Mouse (Mus musculus) CH12.LX (cell line): ENCODE measurements at regions not wholly inside any gene's neighbourhood (a gene's known extent, or its start where the extent isn't known, plus 50 kb on each side); places are given as distances from the start of the nearest gene placed in this dataset.
A peak's percentile ranks its signal among the peaks of the same experiment; 100 is the strongest.

Source experiments
- DNase-seq: peaks from one replicate; pipeline ENCODE4 v3.0.0-alpha.2; 2013; ENCODE audit errors: extremely low read depth
- H3K27ac ChIP-seq: 2 replicates; pipeline ENCODE4 v1.5.1; 2012; ENCODE audit warnings: low read depth, mild to moderate bottlenecking, control low read depth, moderate library complexity; ENCODE audit not compliant: insufficient read depth
- H3K27me3 ChIP-seq: replicated peaks from 2 replicates; pipeline ENCODE3; 2012; ENCODE audit warnings: inconsistent platforms
- H3K36me3 ChIP-seq, 2 experiments: replicated peaks in 1 of 2; 2 replicates each; pipeline versions ENCODE3 to v1.6.1; 2012; ENCODE audit warnings: inconsistent platforms in 1 of 2, low read length in 1 of 2, mild to moderate bottlenecking in 1 of 2, mixed read lengths in 1 of 2, moderate library complexity in 1 of 2; ENCODE audit not compliant: control insufficient read depth in 1 of 2, insufficient read depth in 1 of 2
- H3K4me1 ChIP-seq, 2 experiments: 2 replicates each; pipeline ENCODE4 v1.6.1; 2012; ENCODE audit warnings: inconsistent platforms in 1 of 2, moderate library complexity in 1 of 2; ENCODE audit not compliant: insufficient read depth in 2 of 2, control insufficient read depth in 1 of 2
- H3K4me2 ChIP-seq: 2 replicates; pipeline ENCODE4 v1.6.1; 2012; ENCODE audit warnings: low read depth, mild to moderate bottlenecking, control low read depth; ENCODE audit not compliant: poor library complexity, insufficient read depth, severe bottlenecking
- H3K4me3 ChIP-seq, 3 experiments: fragments of 150-350 bp in 1 of 3; sonication (generic) in 1 of 3; replicated peaks in 1 of 3; 2 replicates each; pipeline versions ENCODE3 to v1.5.1; 2011 to 2012; ENCODE audit warnings: low read depth in 2 of 3, low read length in 2 of 3, mild to moderate bottlenecking in 2 of 3, moderate library complexity in 2 of 3, control low read depth in 1 of 3, improper control_type of control experiment in 1 of 3, inconsistent platforms in 1 of 3, mixed read lengths in 1 of 3; ENCODE audit not compliant: poor library complexity in 1 of 3
- H3K79me2 ChIP-seq: replicated peaks from 2 replicates; pipeline ENCODE4 v1.6.1; 2012; ENCODE audit warnings: mild to moderate bottlenecking, moderate library complexity; ENCODE audit not compliant: control insufficient read depth, poor library complexity, insufficient read depth, severe bottlenecking; ENCODE audit errors: extremely low read depth
- H3K9ac ChIP-seq: 2 replicates; pipeline ENCODE4 v1.6.1; 2012; ENCODE audit warnings: low read depth, mild to moderate bottlenecking, control low read depth, moderate library complexity; ENCODE audit not compliant: insufficient read depth
- H3K9me3 ChIP-seq: replicated peaks from 2 replicates; pipeline ENCODE3; 2012; ENCODE audit warnings: low read length, inconsistent platforms, mixed read lengths
- BHLHE40 ChIP-seq: IDR thresholded peaks from 2 replicates; pipeline ENCODE4 v1.6.1; 2011; ENCODE audit warnings: mild to moderate bottlenecking, low read depth, low read length, improper control_type of control experiment
- CTCF ChIP-seq, 2 experiments: IDR thresholded peaks in 1 of 2; conservative IDR thresholded peaks in 1 of 2; 2 replicates each; pipeline ENCODE4 v1.5.1; 2011 to 2012; ENCODE audit warnings: low read depth in 2 of 2, low read length in 2 of 2, improper control_type of control experiment in 1 of 2, inconsistent platforms in 1 of 2, mild to moderate bottlenecking in 1 of 2, moderate library complexity in 1 of 2
- E2F4 ChIP-seq: IDR thresholded peaks from 2 replicates; pipeline ENCODE4 v1.6.1; 2011; ENCODE audit warnings: low read depth, low read length, improper control_type of control experiment; ENCODE audit not compliant: insufficient replicate concordance
- JUN ChIP-seq: IDR thresholded peaks from 2 replicates; pipeline ENCODE4 v1.6.1; 2011; ENCODE audit warnings: low read depth, mild to moderate bottlenecking, low read length, improper control_type of control experiment, moderate library complexity; ENCODE audit not compliant: insufficient read depth
- JUND ChIP-seq: conservative IDR thresholded peaks from 2 replicates; pipeline ENCODE4 v1.6.1; 2011; ENCODE audit warnings: low read depth, low read length, improper control_type of control experiment
- KAT2A ChIP-seq: IDR thresholded peaks from 2 replicates; pipeline ENCODE4 v1.6.1; 2012; ENCODE audit warnings: low read length, improper control_type of control experiment, inconsistent platforms; ENCODE audit not compliant: insufficient replicate concordance
- MEF2A ChIP-seq: IDR thresholded peaks from 2 replicates; pipeline ENCODE4 v1.6.1; 2014; ENCODE audit warnings: low read depth, mild to moderate bottlenecking, inconsistent platforms, low read length, improper control_type of control experiment, borderline replicate concordance
- MXI1 ChIP-seq: IDR thresholded peaks from 2 replicates; pipeline ENCODE4 v1.6.1; 2011; ENCODE audit warnings: mild to moderate bottlenecking, low read depth, low read length, improper control_type of control experiment
- NRF1 ChIP-seq: IDR thresholded peaks from 2 replicates; pipeline ENCODE4 v1.6.1; 2014; ENCODE audit warnings: low read depth, mild to moderate bottlenecking, inconsistent platforms, low read length, improper control_type of control experiment, moderate library complexity
- SIN3A ChIP-seq: IDR thresholded peaks from 2 replicates; pipeline ENCODE4 v1.6.1; 2012; ENCODE audit warnings: low read length, improper control_type of control experiment, inconsistent platforms
- TCF12 ChIP-seq: IDR thresholded peaks from 2 replicates; pipeline ENCODE4 v1.6.1; 2014; ENCODE audit warnings: low read depth, mild to moderate bottlenecking, inconsistent platforms, low read length, improper control_type of control experiment
- USF2 ChIP-seq: conservative IDR thresholded peaks from 2 replicates; pipeline ENCODE4 v1.6.1; 2011; ENCODE audit warnings: low read depth, low read length, improper control_type of control experiment
- ZKSCAN1 ChIP-seq: IDR thresholded peaks from 2 replicates; pipeline ENCODE4 v1.6.1; 2012; ENCODE audit warnings: low read depth, inconsistent platforms, low read length, improper control_type of control experiment, borderline replicate concordance
- ZMIZ1 ChIP-seq: IDR thresholded peaks from 2 replicates; pipeline ENCODE4 v1.6.1; 2012; ENCODE audit warnings: low read depth, mild to moderate bottlenecking, inconsistent platforms, low read length, improper control_type of control experiment
- dilution Hi-C: fragments of 300-500 bp; cut with MboI; formaldehyde crosslinking; loops from 2 replicates; pipeline ENCODE4 v1.14.3; 2020; ENCODE audit warnings: low sequenced_read_pairs; ENCODE audit not compliant: extremely low pct_unique_long_range_greater_than_20kb, extremely low pct_ligation_motif_present
- in situ Hi-C: fragments of 300-500 bp; cut with MboI; formaldehyde crosslinking; loops from 3 replicates; pipeline ENCODE4 v1.14.3; 2019; ENCODE audit warnings: low sequenced_read_pairs, low pct_ligation_motif_present, low pct_unique_long_range_greater_than_20kb, mixed read lengths

DNA sequence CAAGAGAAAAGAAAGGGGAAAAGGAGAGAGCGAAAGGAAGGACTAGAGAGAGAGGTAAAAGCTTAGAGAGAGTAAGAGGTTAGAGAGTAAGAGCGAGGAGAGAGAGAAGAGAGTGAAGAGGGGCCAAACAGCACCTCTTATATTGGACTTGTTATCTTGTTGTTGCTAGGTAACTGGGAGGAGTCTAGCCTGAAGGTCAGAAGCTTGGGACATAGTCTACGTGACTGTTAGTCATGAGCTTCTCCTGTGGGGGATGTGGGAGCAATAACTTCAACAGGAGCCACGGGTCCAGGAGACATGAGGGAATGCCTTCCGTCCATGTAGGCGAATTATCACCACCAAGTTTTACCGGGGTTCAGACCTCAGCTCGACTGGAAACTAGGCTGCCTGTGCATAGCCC, 65.4 kb downstream of the Cartpt start:
- no peak for DNase-seq
- no peak for TF ChIP-seq ZMIZ1
- no peak for TF ChIP-seq MEF2A
- no peak for TF ChIP-seq E2F4
- TF ChIP-seq SIN3A: no peak
- no peak for TF ChIP-seq KAT2A
- TF ChIP-seq JUN: no peak
- H3K27ac ChIP-seq: no peak overlapping the region
- H3K4me3 ChIP-seq: no peak overlapping the region
- H3K4me2 ChIP-seq: no peak overlapping the region
- peaks cover 6% of the 10 kb centered on the region for H3K9me3 ChIP-seq
- dilution Hi-C loops: no loop called here
- H3K36me3 ChIP-seq: no peaks in the 10 kb centered on the region
- in situ Hi-C loops: loop anchor here (25.0 kb wide), 2 partner anchors 223 to 323 kb away; partner anchors contain the start of gene Map1b
- H3K9ac ChIP-seq: no peak overlapping the region
- no peaks in the 10 kb centered on the region for H3K27me3 ChIP-seq
- H3K4me1 ChIP-seq: peaks cover 0 to 3% of the 10 kb centered on the region in 2 experiments; a peak in 1 of 4 replicates
- no peaks in the 10 kb centered on the region for H3K79me2 ChIP-seq

DNA sequence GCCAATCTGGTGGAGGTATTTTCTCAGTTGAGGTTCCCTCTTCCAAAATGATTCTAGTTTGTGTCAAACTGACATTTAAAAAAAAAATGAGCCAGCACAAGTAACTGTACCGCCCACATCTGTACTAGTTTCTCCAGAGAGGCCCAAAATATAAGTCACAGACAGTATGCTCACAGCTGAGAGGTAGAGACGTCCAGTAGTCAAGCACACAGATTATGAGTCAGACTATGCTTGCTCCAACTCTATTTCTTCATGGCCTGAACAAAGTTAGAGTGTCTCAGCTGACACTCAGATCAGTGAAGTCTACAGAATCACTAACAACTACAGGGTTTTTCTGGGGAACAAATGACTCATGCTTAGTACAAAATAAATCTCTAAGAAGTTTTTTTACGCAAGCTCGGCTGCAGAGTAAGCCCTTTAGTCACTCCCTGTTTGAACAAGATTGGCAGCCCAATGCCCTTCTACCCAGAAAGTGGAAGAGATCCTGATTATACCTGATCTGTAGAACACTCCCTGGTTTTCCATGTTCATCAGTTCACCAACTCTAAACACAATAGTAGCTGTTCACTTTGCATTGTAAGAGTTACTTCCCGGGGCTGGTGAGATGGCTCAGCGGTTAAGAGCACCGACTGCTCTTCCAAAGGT, 70.7 kb downstream of the Cartpt start:
- no peak overlapping the region for H3K4me3 ChIP-seq
- peaks cover 6% of the 10 kb centered on the region for H3K9me3 ChIP-seq
- no peaks in the 10 kb centered on the region for H3K36me3 ChIP-seq
- in situ Hi-C loops: loop anchor here (25.0 kb wide), 2 partner anchors 218 to 318 kb away; partner anchors contain the start of gene Map1b
- H3K79me2 ChIP-seq: no peaks in the 10 kb centered on the region
- no peak overlapping the region for H3K4me2 ChIP-seq
- H3K9ac ChIP-seq: no peak overlapping the region
- no peaks in the 10 kb centered on the region for H3K27me3 ChIP-seq
- dilution Hi-C loops: no loop called here
- peak; percentile 21 for DNase-seq
- no peak overlapping the region for H3K27ac ChIP-seq
- TF ChIP-seq SIN3A (no peak), MXI1 (no peak), ZKSCAN1 (no peak), TCF12 (no peak), CTCF (conservative IDR thresholded peaks at IDR 0.05 in 1 of 2, IDR thresholded peaks at IDR 0.05 in 1 of 2; ENCODE audit: low read depth in 2 of 2, low read length in 2 of 2) (no peak), JUND (peak; percentile 54; the same call in 1 of the 2 replicates), NRF1 (no peak), JUN (peak; percentile 19; the same call in 1 of the 2 replicates), USF2 (no peak), BHLHE40 (no peak), E2F4 (no peak)
- no peaks in the 10 kb centered on the region for H3K4me1 ChIP-seq
